Mouse (Mus musculus): ENCODE measurements around the gene Atf6.

- TF ChIP-seq POLR2A (IDR thresholded peaks at IDR 0.05; ENCODE audit: low read depth, low read length) (no peak), ZNF384 (IDR thresholded peaks at IDR 0.05; ENCODE audit: low read depth, low read length) (no peak), UBTF (IDR thresholded peaks at IDR 0.05; ENCODE audit: low read depth, low read length) (no peak), GABPA (IDR thresholded peaks at IDR 0.05; ENCODE audit: insufficient replicate concordance, low read depth, low read length) (no peak), USF2 (conservative IDR thresholded peaks at IDR 0.05; ENCODE audit: low read depth, low read length) (no peak), MAFK (IDR thresholded peaks at IDR 0.05; ENCODE audit: insufficient replicate concordance, low read length) (no peak), RAD21 (IDR thresholded peaks at IDR 0.05; ENCODE audit: low read depth, low read length) (no peak), E2F4 (IDR thresholded peaks at IDR 0.05; ENCODE audit: insufficient replicate concordance, low read depth, low read length) (no peak), TCF12 (IDR thresholded peaks at IDR 0.05; ENCODE audit: low read depth, low read length) (no peak), RCOR1 (conservative IDR thresholded peaks at IDR 0.05; ENCODE audit: low read depth, low read length) (no peak), MEF2A (IDR thresholded peaks at IDR 0.05; ENCODE audit: borderline replicate concordance, low read depth, low read length) (no peak), NRF1 (IDR thresholded peaks at IDR 0.05; ENCODE audit: low read depth, low read length) (no peak)
Measured at GRCm38 (mm10) chr1:170871402-170871801, 3.8 kb upstream of the Atf6 start.
